Mouse (Mus musculus): ENCODE data around the gene Aldh16a1. TPM values are rescaled to one million over a fixed set of nuclear protein-coding genes. Genes with fewer than 3 reads are reported as not detected.

Gene Aldh16a1
- total and polyA plus RNA-seq, 2 experiments from 2014 or later, result 22.8 to 40.1 TPM

GRCm38 (mm10) chr7:45182606-45183005, 28.2 kb upstream of the Aldh16a1 start:
- TF ChIP-seq CTCF (IDR thresholded peaks at IDR 0.05; ENCODE audit: low read depth) (no peak), EP300 (IDR thresholded peaks at IDR 0.05; ENCODE audit: low read depth) (no peak)
- Histone ChIP-seq H3K4me1 (ENCODE audit: control insufficient read depth, insufficient read depth) (0 out of 2 replicates have a peak, but pooled peaks cover 7% of the 10 kb centered on the region), H3K27ac (ENCODE audit: low read depth) (no peak overlapping the region), H3K36me3 (replicated peaks; ENCODE audit: control insufficient read depth, insufficient read depth, low read length) (no peaks in the 10 kb centered on the region), H3K4me3 (ENCODE audit: low read depth, low read length) (peak overlapping the region; percentile 31), H3K9me3 (replicated peaks; ENCODE audit: control insufficient read depth, low read length) (no peaks in the 10 kb centered on the region), H3K27me3 (ENCODE audit: control insufficient read depth, insufficient read depth, low read length) (peaks cover 98% of the 10 kb centered on the region), H3K4me2 (ENCODE audit: low read depth, low read length) (peak overlapping the region; percentile 60), H3K9ac (replicated peaks; ENCODE audit: low read depth, low read length) (no peak overlapping the region)
- 9% methylated on average over 11 of the region's 11 CpGs for WGBS
- DNase-seq (ENCODE audit: low spot score), result no peak
- peak; percentile 18; the same call in 1 of the 2 replicates for ATAC-seq (ENCODE audit: insufficient read depth, low read depth)

DNA sequence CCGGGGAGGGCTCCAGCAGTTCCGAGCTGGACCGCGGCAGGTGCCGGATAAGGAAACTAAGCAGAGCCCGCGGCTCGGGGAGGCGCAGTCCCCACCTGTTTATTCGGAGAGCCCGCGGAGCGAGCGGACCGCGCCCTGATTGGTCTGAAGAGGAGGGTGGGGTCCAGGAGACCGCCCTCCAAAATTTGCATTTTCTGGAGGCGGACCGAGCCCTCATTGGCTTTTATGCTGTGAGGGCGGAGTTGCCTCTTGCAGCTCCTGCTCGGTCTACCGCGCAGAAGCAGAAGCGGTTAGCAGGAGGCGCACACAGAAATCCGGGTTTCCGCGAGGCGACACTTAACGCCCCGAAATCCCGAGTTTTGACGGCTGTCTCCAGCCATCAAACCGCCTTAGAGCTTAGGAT, 27.8 kb upstream of the Aldh16a1 start:
- peak overlapping the region; percentile 31 for H3K4me3 ChIP-seq (ENCODE audit: low read depth, low read length)
- no peak overlapping the region for H3K27ac ChIP-seq (ENCODE audit: low read depth)
- no peaks in the 10 kb centered on the region for H3K9me3 ChIP-seq (replicated peaks; ENCODE audit: control insufficient read depth, low read length)
- H3K4me1 ChIP-seq (ENCODE audit: control insufficient read depth, insufficient read depth), result 0 out of 2 replicates have a peak, but pooled peaks cover 7% of the 10 kb centered on the region
- H3K36me3 ChIP-seq (replicated peaks; ENCODE audit: control insufficient read depth, insufficient read depth, low read length), result no peaks in the 10 kb centered on the region
- DNase-seq (ENCODE audit: low spot score) (peak; percentile 88), ATAC-seq (ENCODE audit: insufficient read depth, low read depth) (peak; percentile 92)
- peaks cover 99% of the 10 kb centered on the region for H3K27me3 ChIP-seq (ENCODE audit: control insufficient read depth, insufficient read depth, low read length)
- TF ChIP-seq CTCF (IDR thresholded peaks at IDR 0.05; ENCODE audit: low read depth) (no peak), EP300 (IDR thresholded peaks at IDR 0.05; ENCODE audit: low read depth) (no peak)
- WGBS, result under 1% methylated on average over 34 of the region's 34 CpGs
- peak overlapping the region; percentile 60 for H3K4me2 ChIP-seq (ENCODE audit: low read depth, low read length)
- no peak overlapping the region for H3K9ac ChIP-seq (replicated peaks; ENCODE audit: low read depth, low read length)

- Histone ChIP-seq H3K4me2 (ENCODE audit: low read depth, low read length) (peak overlapping the region; percentile 60), H3K9ac (replicated peaks; ENCODE audit: low read depth, low read length) (no peak overlapping the region), H3K27me3 (ENCODE audit: control insufficient read depth, insufficient read depth, low read length) (peaks cover 99% of the 10 kb centered on the region), H3K36me3 (replicated peaks; ENCODE audit: control insufficient read depth, insufficient read depth, low read length) (no peaks in the 10 kb centered on the region), H3K4me3 (ENCODE audit: low read depth, low read length) (peak overlapping the region; percentile 31), H3K27ac (ENCODE audit: low read depth) (no peak overlapping the region), H3K9me3 (replicated peaks; ENCODE audit: control insufficient read depth, low read length) (no peaks in the 10 kb centered on the region), H3K4me1 (ENCODE audit: control insufficient read depth, insufficient read depth) (0 out of 2 replicates have a peak, but pooled peaks cover 7% of the 10 kb centered on the region)
- ATAC-seq (ENCODE audit: insufficient read depth, low read depth) (no peak), DNase-seq (ENCODE audit: low spot score) (no peak)
- WGBS, result 5% methylated on average over 35 of the region's 35 CpGs
- TF ChIP-seq CTCF (IDR thresholded peaks at IDR 0.05; ENCODE audit: low read depth) (no peak), EP300 (IDR thresholded peaks at IDR 0.05; ENCODE audit: low read depth) (no peak)
Observed at GRCm38 (mm10) chr7:45181540-45181939, 27.2 kb upstream of the Aldh16a1 start.

DNA sequence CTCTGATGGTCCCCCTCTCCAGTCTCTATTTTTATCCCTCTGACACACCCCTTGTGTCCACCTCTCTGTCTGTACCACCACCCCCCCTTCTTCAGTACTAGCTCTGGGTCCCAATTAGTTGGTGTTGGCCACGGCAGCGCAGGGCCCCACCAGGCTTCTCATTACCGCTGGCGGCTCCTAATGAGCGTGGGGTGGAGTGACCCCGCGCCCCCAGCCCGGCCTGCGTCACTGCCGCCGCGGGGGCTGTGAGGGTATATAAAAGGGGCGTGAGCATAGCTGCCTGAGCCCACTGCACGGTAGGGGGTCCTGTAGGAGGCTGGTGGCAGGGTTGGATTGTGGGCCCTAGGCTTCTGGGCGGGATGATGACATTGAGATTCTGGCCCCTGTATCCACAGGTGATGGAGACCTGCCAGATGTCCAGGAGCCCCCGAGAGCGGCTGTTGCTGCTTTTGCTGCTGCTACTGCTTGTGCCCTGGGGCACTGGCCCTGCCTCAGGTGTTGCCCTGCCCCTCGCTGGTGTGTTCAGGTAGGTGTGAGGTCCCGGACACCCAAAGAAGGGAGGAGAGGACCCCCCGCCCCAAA, 26.6 kb upstream of the Aldh16a1 start, which contains the start of gene Pth2:
Gene Pth2, plus strand, starts transcription at position 100 of the 582 bp plus-strand sequence.
- WGBS, result 24% methylated on average over 20 of the region's 20 CpGs
- H3K27me3 ChIP-seq (ENCODE audit: control insufficient read depth, insufficient read depth, low read length), result peaks cover 100% of the 10 kb centered on the region
- no peaks in the 10 kb centered on the region for H3K9me3 ChIP-seq (replicated peaks; ENCODE audit: control insufficient read depth, low read length)
- H3K9ac ChIP-seq (replicated peaks; ENCODE audit: low read depth, low read length), result no peak within 1 kb of the TSS
- TF ChIP-seq CTCF (IDR thresholded peaks at IDR 0.05; ENCODE audit: low read depth) (no peak), EP300 (IDR thresholded peaks at IDR 0.05; ENCODE audit: low read depth) (no peak)
- H3K4me2 ChIP-seq (ENCODE audit: low read depth, low read length), result peak within 1 kb of the TSS; percentile 60
- ATAC-seq (ENCODE audit: insufficient read depth, low read depth), result no peak
- no peak for DNase-seq (ENCODE audit: low spot score)
- H3K4me1 ChIP-seq (ENCODE audit: control insufficient read depth, insufficient read depth), result 0 out of 2 replicates have a peak, but pooled peaks cover 7% of the 10 kb centered on the region
- H3K36me3 ChIP-seq (replicated peaks; ENCODE audit: control insufficient read depth, insufficient read depth, low read length), result no peaks in the 10 kb centered on the region
- no peak within 1 kb of the TSS for H3K27ac ChIP-seq (ENCODE audit: low read depth)
- peak within 1 kb of the TSS; percentile 31 for H3K4me3 ChIP-seq (ENCODE audit: low read depth, low read length)

- 37% methylated on average over 7 of the region's 7 CpGs for WGBS
- Histone ChIP-seq H3K4me3 (ENCODE audit: low read depth, low read length) (no peak within 1 kb of the TSS), H3K4me1 (ENCODE audit: control insufficient read depth, insufficient read depth) (0 out of 2 replicates have a peak, but pooled peaks cover 7% of the 10 kb centered on the region), H3K9ac (replicated peaks; ENCODE audit: low read depth, low read length) (no peak within 1 kb of the TSS), H3K4me2 (ENCODE audit: low read depth, low read length) (no peak within 1 kb of the TSS), H3K27me3 (ENCODE audit: control insufficient read depth, insufficient read depth, low read length) (peaks cover 100% of the 10 kb centered on the region), H3K27ac (ENCODE audit: low read depth) (no peak within 1 kb of the TSS), H3K9me3 (replicated peaks; ENCODE audit: control insufficient read depth, low read length) (no peaks in the 10 kb centered on the region), H3K36me3 (replicated peaks; ENCODE audit: control insufficient read depth, insufficient read depth, low read length) (no peaks in the 10 kb centered on the region)
- DNase-seq (ENCODE audit: low spot score) (no peak), ATAC-seq (ENCODE audit: insufficient read depth, low read depth) (no peak)
- TF ChIP-seq EP300 (IDR thresholded peaks at IDR 0.05; ENCODE audit: low read depth) (no peak), CTCF (IDR thresholded peaks at IDR 0.05; ENCODE audit: low read depth) (no peak)
Observed at GRCm38 (mm10) chr7:45179469-45179868, 25.1 kb upstream of the Aldh16a1 start, which contains the start of gene Gfy. TSS of gene Gfy (minus strand) at chr7:45179569.

Measured in heart, postnatal 0 days (tissue).